Mouse (Mus musculus) layer of hippocampus, adult 9-11 months (tissue): ENCODE data around the gene Klhl42.

Experiments used
- DNase-seq: peaks from one replicate; pipeline ENCODE4 v3.0.0; 2022

Gene Klhl42

GRCm38 (mm10) chr6:147088517-147088916, 2.7 kb upstream of the Klhl42 start:
- no peak for DNase-seq

- no peak for DNase-seq
Observed at GRCm38 (mm10) chr6:147090191-147090590, 988 bp upstream of the Klhl42 start.

GRCm38 (mm10) chr6:147092136-147092535, 957 bp downstream of the Klhl42 start:
- DNase-seq: peak; percentile 52

- DNase-seq: no peak
Observed at GRCm38 (mm10) chr6:147094771-147095170, 3.6 kb downstream of the Klhl42 start.

- DNase-seq: no peak
Observed at GRCm38 (mm10) chr6:147096109-147096508, 4.9 kb downstream of the Klhl42 start.

GRCm38 (mm10) chr6:147096934-147097333, 5.8 kb downstream of the Klhl42 start:
- no peak for DNase-seq

GRCm38 (mm10) chr6:147097346-147097929, 6.3 kb downstream of the Klhl42 start:
- DNase-seq: no peak

GRCm38 (mm10) chr6:147099458-147100277, 8.5 kb downstream of the Klhl42 start:
- DNase-seq: no peak

GRCm38 (mm10) chr6:147102293-147102692, 11.1 kb downstream of the Klhl42 start:
- no peak for DNase-seq

- DNase-seq: no peak
Observed at GRCm38 (mm10) chr6:147105529-147105928, 14.3 kb downstream of the Klhl42 start.

GRCm38 (mm10) chr6:147106716-147107115, 15.5 kb downstream of the Klhl42 start:
- no peak for DNase-seq

- DNase-seq: no peak
Observed at GRCm38 (mm10) chr6:147109283-147109682, 18.1 kb downstream of the Klhl42 start.

GRCm38 (mm10) chr6:147116579-147116978, 25.4 kb downstream of the Klhl42 start:
- peak; percentile 42 for DNase-seq

GRCm38 (mm10) chr6:147117764-147118163, 26.6 kb downstream of the Klhl42 start:
- DNase-seq: no peak

- no peak for DNase-seq
Observed at GRCm38 (mm10) chr6:147118190-147118589, 27.0 kb downstream of the Klhl42 start.

GRCm38 (mm10) chr6:147121320-147121719, 30.1 kb downstream of the Klhl42 start:
- DNase-seq: no peak

GRCm38 (mm10) chr6:147127239-147127638, 36.1 kb downstream of the Klhl42 start:
- DNase-seq: no peak

GRCm38 (mm10) chr6:147138260-147138659, 47.1 kb downstream of the Klhl42 start:
- no peak for DNase-seq

GRCm38 (mm10) chr6:147140600-147141154, 49.5 kb downstream of the Klhl42 start:
- no peak for DNase-seq

- DNase-seq: no peak
Observed at GRCm38 (mm10) chr6:147144664-147145063, 53.5 kb downstream of the Klhl42 start.

GRCm38 (mm10) chr6:147145277-147145676, 54.1 kb downstream of the Klhl42 start:
- peak; percentile 63 for DNase-seq

- DNase-seq: no peak
Observed at GRCm38 (mm10) chr6:147145753-147146152, 54.6 kb downstream of the Klhl42 start.

GRCm38 (mm10) chr6:147151069-147151468, 59.9 kb downstream of the Klhl42 start:
- no peak for DNase-seq

- no peak for DNase-seq
Observed at GRCm38 (mm10) chr6:147151839-147152238, 60.7 kb downstream of the Klhl42 start.
